Mouse (Mus musculus): ENCODE measurements around the gene Ier3. TPM values are rescaled to one million over a fixed set of nuclear protein-coding genes. Genes with fewer than 3 reads are reported as not detected.
"Not testable (repeated sequence)": the region's sequence is repeated elsewhere in the genome, so short reads cannot be mapped to it uniquely, and the experiment has no call there.

Gene Ier3
- polyA plus RNA-seq, 1 experiment from 2014 or later: 2.5 TPM

DNA sequence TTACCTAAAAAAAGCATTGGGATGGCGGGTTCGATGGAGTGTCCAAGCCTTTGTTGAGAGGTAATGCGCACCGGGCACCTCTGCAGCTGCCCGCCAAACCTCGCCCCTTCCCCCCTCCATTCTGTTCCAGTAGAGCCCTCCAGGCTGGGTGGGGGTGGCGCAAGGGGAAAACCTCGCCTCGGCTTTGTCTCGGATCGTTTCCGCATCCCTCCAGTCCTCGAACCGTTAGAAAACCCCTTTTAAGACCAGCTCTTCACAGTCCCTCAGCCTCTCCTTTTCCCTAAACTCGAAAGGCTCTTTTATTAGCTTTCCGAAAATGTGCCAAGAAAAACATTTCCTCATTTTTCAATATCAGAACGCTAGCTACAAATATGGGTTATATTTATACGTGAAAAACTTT, 16.0 kb downstream of the Ier3 start:
- WGBS: under 1% methylated on average over 18 of the region's 18 CpGs

DNA sequence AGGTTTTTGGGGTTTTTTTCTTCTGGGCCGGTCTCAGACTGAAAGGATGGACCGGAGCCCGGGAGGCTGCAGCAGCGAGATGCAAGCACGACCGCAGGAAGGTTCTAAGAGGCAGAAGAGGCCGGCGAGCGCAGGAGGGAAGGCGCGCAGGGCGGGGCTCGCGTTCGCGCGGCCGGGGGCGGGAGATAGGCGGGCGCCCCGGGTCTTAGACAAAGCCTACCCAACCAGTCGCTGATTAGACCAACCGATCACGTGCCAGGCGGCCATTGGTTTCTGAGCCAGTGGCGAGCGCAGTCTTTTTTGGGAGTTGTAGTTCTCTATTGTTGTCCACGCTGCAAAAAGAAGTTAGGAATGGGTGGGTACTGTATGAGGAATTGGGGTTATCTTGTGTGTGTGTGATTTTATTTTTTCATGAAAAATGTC, 16.6 kb downstream of the Ier3 start, which contains the start of gene Tubb5:
Tubb5 (minus strand) TSS at position 185 of the 423 bp plus-strand sequence.
- peak within 1 kb of the TSS; percentile 96 for H3K4me3 ChIP-seq (ENCODE audit: low read depth, low read length)
- DNase-seq (ENCODE audit: low spot score, missing footprints) (peak; percentile 98), ATAC-seq (ENCODE audit: low FRiP score) (peak; percentile 78)
- H3K9ac ChIP-seq (ENCODE audit: low read length): peak within 1 kb of the TSS; percentile 94
- no peaks in the 10 kb centered on the region for H3K9me3 ChIP-seq (ENCODE audit: control insufficient read depth, low read length)
- H3K27ac ChIP-seq (ENCODE audit: low read depth, low read length): peak within 1 kb of the TSS; percentile 94
- peak within 1 kb of the TSS; percentile 92 for H3K4me2 ChIP-seq
- 1% methylated on average over 29 of the region's 29 CpGs for WGBS
- peaks cover 26% of the 10 kb centered on the region for H3K4me1 ChIP-seq (ENCODE audit: control insufficient read depth, insufficient read depth, low read length)
- H3K27me3 ChIP-seq (ENCODE audit: control insufficient read depth, insufficient read depth, low read length): no peaks in the 10 kb centered on the region
- H3K36me3 ChIP-seq (ENCODE audit: control insufficient read depth, insufficient read depth, low read length): peaks cover 31% of the 10 kb centered on the region

More for the DNA sequence above, 16.0 kb downstream of the Ier3 start:
- Histone ChIP-seq H3K36me3 (ENCODE audit: control insufficient read depth, insufficient read depth, low read length) (peaks cover 31% of the 10 kb centered on the region), H3K4me3 (ENCODE audit: low read depth, low read length) (peak overlapping the region; percentile 96), H3K27ac (ENCODE audit: low read depth, low read length) (peak overlapping the region; percentile 94), H3K4me1 (ENCODE audit: control insufficient read depth, insufficient read depth, low read length) (peaks cover 28% of the 10 kb centered on the region), H3K9ac (ENCODE audit: low read length) (peak overlapping the region; percentile 94), H3K9me3 (ENCODE audit: control insufficient read depth, low read length) (no peaks in the 10 kb centered on the region), H3K27me3 (ENCODE audit: control insufficient read depth, insufficient read depth, low read length) (no peaks in the 10 kb centered on the region), H3K4me2 (peak overlapping the region; percentile 92)
- DNase-seq (ENCODE audit: low spot score, missing footprints) (peak; percentile 97), ATAC-seq (ENCODE audit: low FRiP score) (no peak)

DNA sequence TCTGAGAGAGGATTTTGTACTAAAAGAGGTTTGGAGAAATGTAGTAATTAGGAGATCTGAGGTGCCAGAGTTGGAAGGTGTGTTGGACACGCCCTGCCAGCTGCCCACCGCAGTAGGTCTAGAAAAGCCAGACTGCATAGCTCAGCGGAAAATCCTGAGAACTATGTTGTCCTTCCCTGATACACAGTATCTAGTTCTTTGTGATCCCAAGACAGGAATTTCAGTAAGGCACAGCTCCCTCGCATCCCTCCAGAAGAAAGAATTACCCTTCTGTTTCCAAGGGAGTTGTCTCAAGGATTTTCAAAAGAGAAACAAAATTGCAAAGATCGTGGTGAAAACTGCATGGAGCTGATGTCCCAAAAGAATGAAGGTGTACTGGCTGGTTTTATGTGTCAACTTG, 17.1 kb downstream of the Ier3 start:
- Histone ChIP-seq H3K36me3 (ENCODE audit: control insufficient read depth, insufficient read depth, low read length) (peaks cover 29% of the 10 kb centered on the region), H3K27me3 (ENCODE audit: control insufficient read depth, insufficient read depth, low read length) (no peaks in the 10 kb centered on the region), H3K4me2 (peak overlapping the region; percentile 71), H3K27ac (ENCODE audit: low read depth, low read length) (peak overlapping the region; percentile 94), H3K9me3 (ENCODE audit: control insufficient read depth, low read length) (no peaks in the 10 kb centered on the region), H3K4me3 (ENCODE audit: low read depth, low read length) (peak overlapping the region; percentile 96), H3K9ac (ENCODE audit: low read length) (peak overlapping the region; percentile 94), H3K4me1 (ENCODE audit: control insufficient read depth, insufficient read depth, low read length) (peaks cover 25% of the 10 kb centered on the region)
- under 1% methylated on average over 5 of the region's 5 CpGs for WGBS
- DNase-seq (ENCODE audit: low spot score, missing footprints): no peak
- no peak for ATAC-seq (ENCODE audit: low FRiP score)

DNA sequence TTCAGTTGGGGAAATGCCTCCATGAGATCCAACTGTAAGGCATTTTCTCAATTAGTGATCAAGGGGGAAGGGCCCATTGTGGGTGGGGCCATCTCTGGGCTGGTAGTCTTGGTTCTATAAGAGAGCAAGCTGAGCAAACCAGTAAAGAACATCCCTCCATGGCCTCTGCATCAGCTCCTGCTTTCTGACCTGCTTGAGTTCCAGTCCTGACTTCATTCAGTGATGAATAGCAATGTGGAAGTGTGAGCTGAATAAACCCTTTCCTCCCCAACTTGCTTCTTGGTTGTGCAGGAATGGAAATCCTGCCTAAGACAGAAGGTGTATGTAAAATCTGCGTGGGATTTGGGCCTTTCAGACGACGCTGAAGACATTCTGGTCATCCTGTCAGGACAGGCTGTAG, 17.5 kb downstream of the Ier3 start:
- peak; percentile 56 for DNase-seq (ENCODE audit: low spot score, missing footprints)
- peaks cover 25% of the 10 kb centered on the region for H3K4me1 ChIP-seq (ENCODE audit: control insufficient read depth, insufficient read depth, low read length)
- not testable (repeated sequence) for H3K9me3 ChIP-seq (ENCODE audit: control insufficient read depth, low read length); H3K27me3 ChIP-seq (ENCODE audit: control insufficient read depth, insufficient read depth, low read length); ATAC-seq (ENCODE audit: low FRiP score)
- peak overlapping the region; percentile 71 for H3K4me2 ChIP-seq
- peak overlapping the region; percentile 94; the same call in 1 of the 2 replicates for H3K27ac ChIP-seq (ENCODE audit: low read depth, low read length)
- H3K4me3 ChIP-seq (ENCODE audit: low read depth, low read length): peak overlapping the region; percentile 96
- H3K9ac ChIP-seq (ENCODE audit: low read length): peak overlapping the region; percentile 94
- peaks cover 26% of the 10 kb centered on the region for H3K36me3 ChIP-seq (ENCODE audit: control insufficient read depth, insufficient read depth, low read length)
- 58% methylated on average over 3 of the region's 3 CpGs for WGBS

DNA sequence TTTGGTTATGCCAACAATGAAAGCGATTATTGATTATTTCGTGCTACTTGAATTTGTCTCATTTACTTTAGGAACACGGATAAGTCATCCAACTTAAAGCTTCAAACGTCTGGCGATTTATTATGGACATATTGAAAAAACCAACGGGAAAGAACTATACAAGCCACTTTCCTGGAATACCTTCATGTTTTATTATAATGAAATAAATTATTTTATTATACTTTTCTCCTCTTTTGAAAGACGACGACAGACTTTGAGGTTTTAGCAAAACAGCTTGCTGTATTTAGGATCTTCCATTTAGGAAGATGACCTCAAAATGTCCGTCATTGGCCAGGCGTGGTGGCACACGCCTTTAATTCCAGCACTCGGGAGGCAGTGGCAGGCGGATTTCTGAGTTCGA, 19.1 kb downstream of the Ier3 start:
- Histone ChIP-seq H3K36me3 (ENCODE audit: control insufficient read depth, insufficient read depth, low read length) (peaks cover 15% of the 10 kb centered on the region), H3K9ac (ENCODE audit: low read length) (peak overlapping the region; percentile 49), H3K4me1 (ENCODE audit: control insufficient read depth, insufficient read depth, low read length) (peaks cover 15% of the 10 kb centered on the region), H3K4me3 (ENCODE audit: low read depth, low read length) (peak overlapping the region; percentile 62; the same call in 1 of the 2 replicates), H3K9me3 (ENCODE audit: control insufficient read depth, low read length) (no peaks in the 10 kb centered on the region), H3K27ac (ENCODE audit: low read depth, low read length) (no peak overlapping the region), H3K27me3 (ENCODE audit: control insufficient read depth, insufficient read depth, low read length) (no peaks in the 10 kb centered on the region), H3K4me2 (peak overlapping the region; percentile 35; the same call in 1 of the 2 replicates)
- ATAC-seq (ENCODE audit: low FRiP score) (no peak), DNase-seq (ENCODE audit: low spot score, missing footprints) (peak; percentile 82)
- 59% methylated on average over 14 of the region's 14 CpGs for WGBS

DNA sequence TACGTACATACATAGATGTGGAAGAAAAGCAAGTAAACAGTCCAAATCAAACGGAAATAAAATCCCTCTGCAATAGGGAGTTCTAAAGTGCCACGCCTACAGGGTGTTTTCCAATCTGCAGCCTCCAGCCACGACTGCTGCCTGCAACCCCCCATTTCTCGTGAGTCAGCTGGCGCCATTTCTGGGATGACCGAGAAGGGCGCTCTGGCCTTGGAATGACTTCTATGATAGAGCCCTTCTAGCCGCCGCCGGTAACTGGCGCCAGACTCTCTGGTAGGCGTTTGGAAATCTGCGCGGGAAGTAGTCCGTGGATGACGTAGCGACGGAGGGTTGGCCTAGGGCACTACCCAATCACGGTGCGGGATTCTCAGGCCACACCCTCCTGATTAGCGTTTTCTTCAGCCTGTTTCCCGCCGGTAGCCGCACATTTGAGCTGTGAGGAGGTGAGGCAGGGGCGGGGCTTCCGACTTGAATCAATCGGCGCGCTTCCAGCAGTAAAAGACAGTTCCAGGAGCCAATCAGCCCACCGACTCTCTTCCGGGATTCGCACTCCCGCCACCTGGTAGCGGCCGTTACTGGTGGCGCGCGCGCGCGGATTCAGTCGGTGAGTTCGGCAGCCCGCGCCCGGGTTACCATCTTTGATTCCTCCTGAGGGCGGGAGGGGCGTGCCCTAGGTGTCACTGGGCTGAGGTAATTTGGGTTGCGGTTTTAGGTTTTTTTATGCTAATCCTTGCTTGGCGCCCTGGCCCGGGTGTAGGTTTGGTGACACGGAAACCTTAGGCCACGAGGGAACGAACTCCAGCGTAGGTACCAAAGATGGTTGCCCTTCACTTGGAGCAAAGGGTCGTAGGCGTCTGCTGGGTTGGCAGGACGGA, 19.8 kb downstream of the Ier3 start, which contains the start of gene Mdc1:
Mdc1 (plus strand) TSS at position 440 of the 875 bp plus-strand sequence.
- H3K36me3 ChIP-seq (ENCODE audit: control insufficient read depth, insufficient read depth, low read length): peaks cover 8% of the 10 kb centered on the region; the same call in 1 of the 2 replicates
- H3K4me2 ChIP-seq: peak within 1 kb of the TSS; percentile 63
- ATAC-seq (ENCODE audit: low FRiP score) (peak; percentile 90), DNase-seq (ENCODE audit: low spot score, missing footprints) (peak; percentile 100)
- H3K9me3 ChIP-seq (ENCODE audit: control insufficient read depth, low read length): no peaks in the 10 kb centered on the region
- H3K27ac ChIP-seq (ENCODE audit: low read depth, low read length): peak within 1 kb of the TSS; percentile 40; the same call in 1 of the 2 replicates
- H3K27me3 ChIP-seq (ENCODE audit: control insufficient read depth, insufficient read depth, low read length): no peaks in the 10 kb centered on the region
- H3K4me1 ChIP-seq (ENCODE audit: control insufficient read depth, insufficient read depth, low read length): peaks cover 8% of the 10 kb centered on the region
- H3K4me3 ChIP-seq (ENCODE audit: low read depth, low read length): peak within 1 kb of the TSS; percentile 62
- peak within 1 kb of the TSS; percentile 78 for H3K9ac ChIP-seq (ENCODE audit: low read length)
- under 1% methylated on average over 59 of the region's 59 CpGs for WGBS

DNA sequence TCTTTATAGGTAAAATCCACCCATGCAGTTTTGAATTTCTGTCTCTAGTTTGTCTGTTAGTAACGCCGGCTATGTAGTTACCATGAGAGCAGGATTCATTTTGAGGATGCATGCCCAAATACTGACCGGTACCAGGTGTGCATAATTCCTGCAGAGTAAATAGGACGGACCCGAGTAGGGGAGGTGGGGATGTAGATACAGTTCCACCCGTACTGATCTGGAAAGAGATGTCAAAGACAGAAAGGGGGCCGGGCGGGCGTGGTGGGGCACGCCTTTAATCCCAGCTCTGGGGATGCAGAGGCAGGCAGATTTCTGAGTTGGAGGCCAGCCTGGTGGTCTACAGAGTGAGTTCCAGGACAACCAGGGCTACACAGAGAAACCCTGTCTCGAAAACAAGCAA, 20.5 kb downstream of the Ier3 start:
- DNase-seq (ENCODE audit: low spot score, missing footprints) (no peak), ATAC-seq (ENCODE audit: low FRiP score) (no peak)
- Histone ChIP-seq H3K4me1 (ENCODE audit: control insufficient read depth, insufficient read depth, low read length) (peaks cover 8% of the 10 kb centered on the region), H3K9me3 (ENCODE audit: control insufficient read depth, low read length) (no peaks in the 10 kb centered on the region), H3K27me3 (ENCODE audit: control insufficient read depth, insufficient read depth, low read length) (no peaks in the 10 kb centered on the region), H3K36me3 (ENCODE audit: control insufficient read depth, insufficient read depth, low read length) (peaks cover 8% of the 10 kb centered on the region), H3K4me2 (peak overlapping the region; percentile 63), H3K27ac (ENCODE audit: low read depth, low read length) (peak overlapping the region; percentile 40; the same call in 1 of the 2 replicates), H3K4me3 (ENCODE audit: low read depth, low read length) (peak overlapping the region; percentile 62), H3K9ac (ENCODE audit: low read length) (peak overlapping the region; percentile 78)
- 24% methylated on average over 11 of the region's 11 CpGs for WGBS

DNA sequence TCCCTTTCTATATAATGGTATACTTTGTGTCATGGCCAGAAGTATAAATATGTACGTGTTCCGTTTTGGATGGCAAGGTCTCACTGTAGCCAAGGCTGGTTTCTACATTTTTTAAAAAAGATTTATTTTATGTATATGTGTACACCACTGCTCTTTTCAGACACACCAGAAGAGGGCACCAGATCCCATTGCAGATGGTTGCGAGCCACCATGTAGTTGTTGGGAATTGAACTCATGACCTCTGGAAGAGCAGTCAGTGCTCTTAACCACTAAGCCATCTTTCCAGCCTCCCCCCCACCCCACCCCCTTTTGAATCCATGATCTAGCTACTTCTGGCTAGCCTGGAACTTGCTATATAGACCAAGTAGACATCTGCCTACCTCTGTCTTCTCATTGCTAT, 22.0 kb downstream of the Ier3 start:
- Histone ChIP-seq H3K9me3 (ENCODE audit: control insufficient read depth, low read length) (no peaks in the 10 kb centered on the region), H3K36me3 (ENCODE audit: control insufficient read depth, insufficient read depth, low read length) (peaks cover 15% of the 10 kb centered on the region), H3K27me3 (ENCODE audit: control insufficient read depth, insufficient read depth, low read length) (no peaks in the 10 kb centered on the region), H3K4me2 (no peak overlapping the region), H3K4me1 (ENCODE audit: control insufficient read depth, insufficient read depth, low read length) (peaks cover 7% of the 10 kb centered on the region), H3K9ac (ENCODE audit: low read length) (no peak overlapping the region), H3K4me3 (ENCODE audit: low read depth, low read length) (no peak overlapping the region), H3K27ac (ENCODE audit: low read depth, low read length) (no peak overlapping the region)
- 87% methylated on average over 3 of the region's 3 CpGs for WGBS
- no peak for ATAC-seq (ENCODE audit: low FRiP score)
- peak; percentile 73 for DNase-seq (ENCODE audit: low spot score, missing footprints)

DNA sequence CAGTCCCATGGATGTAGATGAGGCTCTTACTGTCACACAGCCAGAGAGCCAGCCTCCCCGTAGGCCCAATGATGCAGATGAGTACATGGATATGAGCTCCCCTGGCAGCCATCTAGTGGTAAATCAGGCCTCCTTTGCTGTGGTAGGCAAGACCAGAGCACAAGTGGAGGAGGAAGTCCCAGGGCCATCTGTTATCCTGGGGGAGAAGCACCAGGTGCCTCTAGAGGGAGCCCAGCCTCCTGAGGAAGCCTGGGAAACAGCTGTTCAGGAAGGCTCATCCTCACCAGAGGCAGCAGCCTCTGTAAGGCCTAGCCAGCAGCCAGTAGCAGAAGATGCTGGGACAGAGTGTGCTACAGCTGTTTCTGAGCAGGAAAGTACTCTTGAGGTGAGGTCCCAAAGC, 26.6 kb downstream of the Ier3 start:
- Histone ChIP-seq H3K36me3 (ENCODE audit: control insufficient read depth, insufficient read depth, low read length) (peaks cover 35% of the 10 kb centered on the region), H3K27me3 (ENCODE audit: control insufficient read depth, insufficient read depth, low read length) (no peaks in the 10 kb centered on the region), H3K9ac (ENCODE audit: low read length) (no peak overlapping the region), H3K4me1 (ENCODE audit: control insufficient read depth, insufficient read depth, low read length) (no peaks in the 10 kb centered on the region), H3K4me3 (ENCODE audit: low read depth, low read length) (no peak overlapping the region), H3K4me2 (no peak overlapping the region), H3K9me3 (ENCODE audit: control insufficient read depth, low read length) (no peaks in the 10 kb centered on the region), H3K27ac (ENCODE audit: low read depth, low read length) (no peak overlapping the region)
- 68% methylated on average over 1 of the region's 1 CpGs for WGBS
- DNase-seq (ENCODE audit: low spot score, missing footprints) (peak; percentile 69), ATAC-seq (ENCODE audit: low FRiP score) (no peak)
